Mouse (Mus musculus) hindbrain, embryonic 16.5 days (tissue): ENCODE data around the gene Dtl. TPM values are rescaled to one million over a fixed set of nuclear protein-coding genes. Genes with fewer than 3 reads are reported as not detected.

ENCODE experiments used
- ATAC-seq: fragments of 200-750 bp; cut with Nextera tagmentation; 2 replicates; pipeline ENCODE4 v1.8.0; 2017; ENCODE audit warnings: moderate TSS enrichment, moderate library complexity
- H3K27ac ChIP-seq: fragments of 300-500 bp; sonication (generic); 2 replicates; pipeline ENCODE4 v1.5.1; 2014; ENCODE audit warnings: low read depth, mild to moderate bottlenecking, control low read depth, low read length, moderate library complexity
- H3K27me3 ChIP-seq: fragments of 300-500 bp; sonication (generic); replicated peaks from 2 replicates; pipeline ENCODE4 v1.6.1; 2014; ENCODE audit warnings: low read length; ENCODE audit not compliant: control insufficient read depth, insufficient read depth
- H3K36me3 ChIP-seq: fragments of 300-500 bp; sonication (generic); 2 replicates; pipeline ENCODE4 v1.6.1; 2014; ENCODE audit warnings: mild to moderate bottlenecking, low read length, moderate library complexity, mixed read lengths; ENCODE audit not compliant: control insufficient read depth, insufficient read depth
- H3K4me1 ChIP-seq: fragments of 300-500 bp; sonication (generic); 2 replicates; pipeline ENCODE4 v1.6.1; 2014; ENCODE audit warnings: low read depth, low read length; ENCODE audit not compliant: control insufficient read depth, insufficient read depth
- H3K4me2 ChIP-seq: fragments of 300-500 bp; sonication (generic); 2 replicates; pipeline ENCODE4 v1.6.1; 2014; ENCODE audit warnings: mild to moderate bottlenecking, low read length, control low read depth, moderate library complexity
- H3K4me3 ChIP-seq: fragments of 300-500 bp; sonication (generic); 2 replicates; pipeline ENCODE4 v1.5.1; 2014; ENCODE audit warnings: mild to moderate bottlenecking, low read length, control low read depth, moderate library complexity
- H3K9ac ChIP-seq: fragments of 300-500 bp; sonication (generic); 2 replicates; pipeline ENCODE4 v1.6.1; 2014; ENCODE audit warnings: low read depth, mild to moderate bottlenecking, control low read depth, low read length, moderate library complexity
- H3K9me3 ChIP-seq: fragments of 300-500 bp; sonication (generic); 2 replicates; pipeline ENCODE4 v1.6.1; 2014; ENCODE audit warnings: mild to moderate bottlenecking, low read length, moderate library complexity; ENCODE audit not compliant: control insufficient read depth
- WGBS: fragments of 180-500 bp; shearing (Covaris S2); extraction: QIAGEN DNeasy Blood & Tissue Kit; methylation state at CpG from one replicate; pipeline ENCODE4 v1.1.7; 2014; 5-methylcytosine and 5-hydroxymethylcytosine counted together
- polyA plus RNA-seq: library from polyadenylated mRNA; unstranded; fragments of >200 nt; fragmentation: Nextera tagmentation; extraction: Ambion mirVana; gene quantifications from 2 replicates; pipeline ENCODE4 v1.2.1, GENCODE M21; 2015

Dtl gene
- 7.1 and 10.0 TPM in 2 replicates for polyA plus RNA-seq

DNA sequence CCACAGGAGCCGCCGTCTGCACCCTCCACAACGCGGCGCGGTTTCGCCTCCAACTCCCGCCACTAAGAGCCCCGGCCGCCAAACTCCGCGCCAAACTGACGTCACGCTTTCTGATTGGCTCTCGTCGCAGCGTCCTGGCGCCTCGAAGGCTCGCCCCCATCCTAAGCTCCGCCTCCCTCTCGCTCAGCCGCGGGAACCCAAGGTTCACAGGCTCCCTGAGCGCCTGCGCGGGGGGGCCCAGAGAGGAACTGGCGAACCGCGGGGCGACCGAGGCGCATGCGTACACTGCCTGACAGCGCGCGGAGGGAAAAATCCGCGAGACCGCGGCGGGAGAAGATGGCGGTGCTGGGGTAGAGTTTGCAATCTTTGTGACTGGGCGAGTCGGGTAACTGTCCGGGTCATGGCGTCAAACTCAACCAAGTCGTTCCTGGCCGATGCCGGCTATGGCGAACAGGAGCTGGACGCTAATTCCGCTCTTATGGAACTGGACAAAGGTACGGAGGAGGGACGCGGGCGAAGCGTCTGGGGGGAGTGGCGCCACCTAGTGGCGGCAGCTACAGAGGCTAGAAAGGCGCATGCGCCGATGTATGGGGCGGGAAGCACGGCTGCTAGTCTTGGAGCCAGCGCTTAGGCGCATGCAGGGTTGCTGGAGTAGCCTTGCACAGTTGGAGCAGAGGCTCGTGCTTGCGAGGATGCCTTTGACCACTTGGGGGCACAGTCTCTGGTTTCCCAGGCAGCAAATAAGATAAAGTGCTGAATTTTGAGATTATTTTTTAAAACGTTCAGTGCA lies at the start of gene Dtl, which contains the start of gene Ints7:
TSS of gene Dtl (minus strand) at position 87 of the 790 bp plus-strand sequence.
TSS of gene Ints7 (plus strand) at position 179 of the 790 bp plus-strand sequence.
- Histone ChIP-seq H3K9me3 (no peaks in the 10 kb centered on the region), H3K27me3 (no peaks in the 10 kb centered on the region), H3K4me2 (peak within 1 kb of the TSS; percentile 98), H3K4me3 (peak within 1 kb of the TSS; percentile 85), H3K9ac (peak within 1 kb of the TSS; percentile 77), H3K27ac (peak within 1 kb of the TSS; percentile 96), H3K4me1 (peaks cover 27% of the 10 kb centered on the region), H3K36me3 (no peaks in the 10 kb centered on the region)
- WGBS = under 1% methylated on average over 69 of the region's 70 CpGs
- ATAC-seq = peak; percentile 99

DNA sequence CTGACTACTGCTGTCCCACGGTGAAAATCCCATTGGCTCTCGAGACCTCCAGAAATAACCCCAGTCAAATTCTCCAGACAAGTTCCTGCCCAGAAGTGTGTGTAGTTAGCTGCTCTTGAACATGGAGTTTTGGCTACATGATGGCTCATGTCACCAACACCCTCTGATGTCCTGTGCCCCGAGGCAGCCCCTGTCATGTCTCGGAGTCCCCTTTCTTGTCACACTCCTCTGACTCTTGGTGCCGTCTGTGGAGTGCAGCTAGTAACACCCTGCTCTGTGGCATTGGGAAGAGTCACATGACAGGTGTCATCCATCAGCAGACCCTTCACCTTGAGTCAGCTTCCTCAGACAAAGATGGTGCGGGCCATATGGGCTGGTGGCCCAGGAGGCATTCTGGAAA lies 49.7 kb upstream of the Dtl start:
- Histone ChIP-seq H3K27me3 (no peaks in the 10 kb centered on the region), H3K36me3 (peaks cover 8% of the 10 kb centered on the region), H3K4me2 (no peak overlapping the region), H3K9ac (no peak overlapping the region), H3K4me3 (no peak overlapping the region), H3K9me3 (no peaks in the 10 kb centered on the region), H3K27ac (no peak overlapping the region), H3K4me1 (no peaks in the 10 kb centered on the region)
- ATAC-seq = no peak
- WGBS = 71% methylated on average over 6 of the region's 6 CpGs

DNA sequence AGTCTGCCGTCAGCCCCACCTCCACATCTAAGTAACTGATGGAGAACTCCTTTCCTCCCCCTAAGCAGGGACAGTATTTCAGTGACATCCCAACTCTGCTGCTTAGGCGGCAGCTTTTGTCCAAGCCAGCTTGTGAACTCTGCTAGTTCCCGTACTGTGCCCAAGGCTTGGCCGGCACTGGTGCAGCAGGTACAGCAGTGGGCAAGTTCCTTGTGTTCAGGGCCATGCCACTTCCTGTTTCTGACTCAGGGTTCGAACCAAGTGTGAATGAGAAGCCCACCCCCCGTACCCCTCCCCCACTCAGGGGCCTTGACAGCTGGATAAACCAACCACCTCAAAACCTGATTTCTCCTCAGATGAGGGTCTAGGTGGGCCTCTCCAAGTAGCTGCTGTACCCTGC lies 49.1 kb upstream of the Dtl start:
- ATAC-seq = no peak
- Histone ChIP-seq H3K9me3 (no peaks in the 10 kb centered on the region), H3K27me3 (no peaks in the 10 kb centered on the region), H3K9ac (no peak overlapping the region), H3K4me3 (no peak overlapping the region), H3K4me2 (no peak overlapping the region), H3K36me3 (peaks cover 12% of the 10 kb centered on the region), H3K4me1 (no peaks in the 10 kb centered on the region), H3K27ac (no peak overlapping the region)
- WGBS = 75% methylated on average over 6 of the region's 6 CpGs

DNA sequence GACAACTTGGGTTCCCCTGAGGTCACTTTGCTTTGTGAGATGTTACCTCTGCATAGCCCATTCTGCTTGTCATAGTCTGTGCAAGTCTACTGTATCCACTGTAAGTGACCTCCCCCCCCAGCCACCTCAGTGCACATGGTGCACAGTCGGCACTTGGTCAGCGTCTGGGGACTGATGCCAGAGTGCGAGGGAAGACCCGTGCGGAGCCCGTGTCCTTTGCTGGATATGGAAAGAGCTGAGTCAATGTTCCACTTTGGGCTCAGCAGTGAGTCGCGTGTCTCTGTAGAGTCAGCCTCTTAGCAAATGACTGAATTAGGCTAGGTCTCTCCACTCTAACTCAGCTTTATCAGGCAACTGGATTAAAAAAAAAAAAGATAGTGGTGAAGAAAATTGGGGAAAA lies 47.5 kb upstream of the Dtl start:
- H3K36me3 ChIP-seq = peaks cover 18% of the 10 kb centered on the region
- H3K4me2 ChIP-seq = no peak overlapping the region
- H3K4me3 ChIP-seq = no peak overlapping the region

DNA sequence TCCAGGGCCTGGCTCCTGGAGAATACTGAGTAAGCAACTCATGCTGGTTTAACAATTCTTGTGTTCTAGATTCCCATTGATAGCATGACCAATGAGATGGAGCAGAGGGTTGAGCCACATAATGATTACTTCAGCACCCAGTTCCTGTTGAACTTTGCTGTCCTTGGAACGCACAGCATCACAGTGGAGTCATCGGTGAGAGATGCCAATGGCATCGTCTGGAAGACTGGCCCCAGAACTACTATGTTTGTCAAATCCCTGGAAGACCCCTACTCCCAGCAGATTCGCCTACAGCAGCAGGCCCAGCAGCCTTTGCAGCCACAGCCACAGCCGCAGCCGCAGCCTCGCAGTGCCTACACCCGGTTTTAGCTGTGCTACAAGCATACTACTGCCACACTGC lies 45.8 kb upstream of the Dtl start:
- Histone ChIP-seq H3K4me2 (no peak overlapping the region), H3K9me3 (no peaks in the 10 kb centered on the region), H3K9ac (no peak overlapping the region), H3K4me3 (no peak overlapping the region), H3K4me1 (no peaks in the 10 kb centered on the region), H3K27me3 (no peaks in the 10 kb centered on the region), H3K36me3 (peaks cover 26% of the 10 kb centered on the region), H3K27ac (no peak overlapping the region)
- WGBS = 95% methylated on average over 8 of the region's 8 CpGs
- no peak for ATAC-seq

More for the DNA sequence above, 47.5 kb upstream of the Dtl start:
- Histone ChIP-seq H3K4me1 (no peaks in the 10 kb centered on the region), H3K9ac (no peak overlapping the region), H3K9me3 (no peaks in the 10 kb centered on the region), H3K27ac (no peak overlapping the region), H3K27me3 (no peaks in the 10 kb centered on the region)
- ATAC-seq = no peak
- WGBS = 94% methylated on average over 8 of the region's 8 CpGs

DNA sequence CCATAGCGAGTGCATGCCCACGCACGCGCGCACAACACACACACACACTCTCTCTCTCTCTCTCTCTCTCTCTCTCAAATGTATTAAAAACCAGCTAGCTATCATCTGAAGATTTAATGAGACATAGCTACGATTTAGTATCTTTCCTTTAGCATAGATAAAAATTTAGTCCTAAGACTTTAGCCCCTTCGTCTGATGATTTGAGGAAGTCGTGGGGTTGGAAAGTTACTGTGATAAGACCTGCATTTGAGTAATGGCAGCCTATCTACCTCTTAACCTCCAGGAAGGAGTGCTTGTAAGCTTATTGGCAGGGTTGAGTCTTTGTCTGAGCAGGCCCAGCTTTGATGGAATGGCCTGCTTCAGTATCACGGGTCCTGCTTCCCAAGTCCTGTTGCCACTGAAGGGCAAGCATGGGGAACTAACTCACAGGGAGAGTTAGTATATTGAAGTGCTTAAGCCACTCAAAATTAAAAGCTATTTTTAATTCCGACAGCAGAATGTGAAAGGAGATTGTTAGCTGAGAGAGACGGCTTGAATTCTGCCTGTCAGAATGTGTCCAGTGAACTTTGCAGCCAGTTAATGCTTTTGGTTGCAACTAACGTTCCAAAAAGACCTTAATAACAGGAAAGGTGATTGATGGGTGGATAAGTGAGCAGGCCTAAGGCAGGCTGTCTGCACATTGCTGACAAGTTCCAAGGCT lies 42.9 kb upstream of the Dtl start:
- no peak overlapping the region for H3K9ac ChIP-seq
- no peak overlapping the region for H3K4me2 ChIP-seq
- no peak for ATAC-seq
- H3K36me3 ChIP-seq = peaks cover 35% of the 10 kb centered on the region
- WGBS = 93% methylated on average over 12 of the region's 12 CpGs
- H3K27me3 ChIP-seq = no peaks in the 10 kb centered on the region
- no peak overlapping the region for H3K27ac ChIP-seq
- no peaks in the 10 kb centered on the region for H3K9me3 ChIP-seq
- H3K4me3 ChIP-seq = no peak overlapping the region
- H3K4me1 ChIP-seq = no peaks in the 10 kb centered on the region

DNA sequence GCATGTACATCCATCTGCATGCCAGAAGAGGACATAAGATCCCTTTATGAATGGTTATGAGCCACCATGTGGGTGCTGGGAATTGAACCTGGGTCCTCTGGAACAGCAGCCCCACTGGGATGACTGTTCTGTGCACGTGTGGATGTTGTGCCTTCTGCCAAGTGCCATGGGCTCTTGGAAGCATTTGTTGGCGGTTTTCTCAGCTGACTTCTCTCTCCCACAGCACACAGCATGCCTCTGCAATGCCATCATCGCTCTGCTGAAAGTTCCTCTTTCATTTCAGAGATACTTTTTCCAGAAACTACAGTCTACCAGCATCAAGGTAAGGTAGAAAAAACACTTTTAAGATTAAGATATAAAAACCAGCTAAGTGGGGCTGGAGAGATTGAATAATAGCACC lies 42.2 kb upstream of the Dtl start:
- Histone ChIP-seq H3K4me2 (no peak overlapping the region), H3K4me3 (no peak overlapping the region), H3K27me3 (no peaks in the 10 kb centered on the region), H3K9ac (no peak overlapping the region), H3K4me1 (no peaks in the 10 kb centered on the region), H3K9me3 (no peaks in the 10 kb centered on the region), H3K36me3 (peaks cover 41% of the 10 kb centered on the region), H3K27ac (no peak overlapping the region)
- 86% methylated on average over 3 of the region's 3 CpGs for WGBS
- no peak for ATAC-seq

DNA sequence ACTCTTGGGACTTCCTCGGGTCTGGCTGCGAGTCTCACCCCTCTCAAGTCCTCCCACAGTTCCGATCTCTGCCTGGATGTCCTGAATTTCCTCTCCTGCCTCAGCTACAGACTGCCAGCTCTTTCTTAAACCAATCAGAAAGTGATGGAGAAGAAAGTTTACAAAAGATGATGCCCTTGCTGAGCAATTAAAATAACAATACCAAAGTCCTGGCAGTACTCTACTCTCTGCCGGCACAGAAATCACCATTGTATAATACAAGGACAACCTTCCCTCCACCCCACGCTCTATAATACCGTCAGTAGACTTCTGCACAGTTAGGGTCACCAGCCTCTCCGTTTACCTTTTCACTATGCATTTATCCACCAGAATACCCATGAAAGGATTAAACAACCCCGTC lies 40.9 kb upstream of the Dtl start:
- no peaks in the 10 kb centered on the region for H3K9me3 ChIP-seq
- no peaks in the 10 kb centered on the region for H3K4me1 ChIP-seq
- H3K4me2 ChIP-seq = no peak overlapping the region
- no peak for ATAC-seq
- WGBS = 68% methylated on average over 8 of the region's 8 CpGs
- H3K4me3 ChIP-seq = no peak overlapping the region
- H3K27ac ChIP-seq = no peak overlapping the region
- H3K27me3 ChIP-seq = no peaks in the 10 kb centered on the region
- H3K36me3 ChIP-seq = peaks cover 49% of the 10 kb centered on the region
- H3K9ac ChIP-seq = no peak overlapping the region

DNA sequence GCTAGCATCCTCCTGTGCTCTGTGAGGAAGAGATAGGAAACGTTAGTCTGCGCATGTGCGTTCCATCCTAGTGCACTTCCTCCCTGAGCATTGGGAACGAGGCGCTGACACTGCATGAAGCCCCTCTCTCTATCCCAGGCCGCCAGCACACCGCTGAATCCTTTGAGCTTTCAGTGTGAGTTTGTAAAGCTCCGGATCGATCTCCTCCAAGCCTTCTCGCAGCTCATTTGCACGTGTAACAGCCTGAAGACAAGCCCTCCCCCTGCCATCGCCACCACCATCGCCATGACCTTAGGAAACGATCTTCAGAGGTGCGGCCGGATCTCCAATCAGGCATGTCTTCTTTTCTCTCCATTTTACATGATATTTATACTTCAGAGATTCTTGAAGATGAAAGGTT lies 37.5 kb upstream of the Dtl start:
- Histone ChIP-seq H3K4me2 (no peak overlapping the region), H3K9ac (no peak overlapping the region), H3K4me1 (no peaks in the 10 kb centered on the region), H3K27ac (no peak overlapping the region), H3K9me3 (no peaks in the 10 kb centered on the region), H3K36me3 (peaks cover 47% of the 10 kb centered on the region), H3K27me3 (no peaks in the 10 kb centered on the region), H3K4me3 (no peak overlapping the region)
- WGBS = 86% methylated on average over 16 of the region's 16 CpGs
- ATAC-seq = no peak
